8 mouse cellular contexts compared by ENCODE assay signal in genomic region chr15:102103947-102104555, GRCm38 (mm10). TPM values are rescaled to one million over a fixed set of nuclear protein-coding genes. Genes with fewer than 3 reads are reported as not detected.
DNase-seq lines count a peak whose midpoint lies in the region; ATAC-seq and TF ChIP-seq lines count a peak whose summit lies in the region.

No protein-coding gene starts in this region.

- H3K27ac ChIP-seq in gastrocnemius, adult 2 months = peak overlapping the region; percentile 96
- H3K27ac ChIP-seq in hindbrain, embryonic 15.5 days (replicated peaks) = peak overlapping the region; percentile 41
- H3K27ac ChIP-seq in liver, embryonic 13.5 days = no peak overlapping the region
- peak overlapping the region; percentile 81; the same call in 1 of the 2 replicates for H3K27ac ChIP-seq in neural tube, embryonic 15.5 days (replicated peaks)

- peaks cover 77% of the 10 kb centered on the region for H3K4me1 ChIP-seq in hindbrain, embryonic 15.5 days (replicated peaks)
- peaks cover 92% of the 10 kb centered on the region for H3K4me1 ChIP-seq in liver, embryonic 13.5 days (replicated peaks)
- H3K4me1 ChIP-seq in neural tube, embryonic 15.5 days = peaks cover 90% of the 10 kb centered on the region

- intact Hi-C loops in gastrocnemius, adult 2 months (cut with DNase I) = no loop called here
- intact Hi-C loops in left cerebral cortex, postnatal 14 days (cut with DNase I) = no loop called here

- 24% methylated on average over 12 of the region's 12 CpGs for WGBS in hindbrain, embryonic 15.5 days
- 41% methylated on average over 12 of the region's 12 CpGs for WGBS in liver, embryonic 13.5 days (ENCODE audit: insufficient replicate concordance)
- 25% methylated on average over 12 of the region's 12 CpGs for WGBS in neural tube, embryonic 15.5 days

- H3K36me3 ChIP-seq in hindbrain, embryonic 15.5 days = no peaks in the 10 kb centered on the region
- no peaks in the 10 kb centered on the region; the same call in 1 of the 2 replicates for H3K36me3 ChIP-seq in liver, embryonic 13.5 days
- no peaks in the 10 kb centered on the region for H3K36me3 ChIP-seq in neural tube, embryonic 15.5 days

- H3K4me2 ChIP-seq in hindbrain, embryonic 15.5 days = peak overlapping the region; percentile 88
- H3K4me2 ChIP-seq in liver, embryonic 13.5 days = peak overlapping the region; percentile 42
- peak overlapping the region; percentile 86 for H3K4me2 ChIP-seq in neural tube, embryonic 15.5 days

- no peak for TF ChIP-seq CTCF in gastrocnemius, adult 2 months (IDR thresholded peaks at IDR 0.05)

- no peak for ATAC-seq in hindbrain, embryonic 15.5 days (ENCODE audit: low FRiP score, low read depth)
- no peak for ATAC-seq in liver, embryonic 13.5 days (ENCODE audit: low read depth)
- ATAC-seq in neural tube, embryonic 15.5 days (ENCODE audit: low FRiP score) = no peak

- H3K9me3 ChIP-seq in hindbrain, embryonic 15.5 days = no peaks in the 10 kb centered on the region
- H3K9me3 ChIP-seq in liver, embryonic 13.5 days (replicated peaks) = no peaks in the 10 kb centered on the region
- H3K9me3 ChIP-seq in neural tube, embryonic 15.5 days (replicated peaks) = no peaks in the 10 kb centered on the region

- peak overlapping the region; percentile 87 for H3K4me3 ChIP-seq in gastrocnemius, adult 2 months
- peak overlapping the region; percentile 20; the same call in 1 of the 2 replicates for H3K4me3 ChIP-seq in hindbrain, embryonic 15.5 days
- peak overlapping the region; percentile 40 for H3K4me3 ChIP-seq in liver, embryonic 13.5 days (replicated peaks)
- H3K4me3 ChIP-seq in neural tube, embryonic 15.5 days (replicated peaks) = peak overlapping the region; percentile 32

- peak; percentile 89 for DNase-seq in 3T3-L1 (ENCODE audit: low read depth, low spot score)
- peak; percentile 86 for DNase-seq in adrenal gland, adult 2 months
- peak; percentile 94 for DNase-seq in gastrocnemius, adult 2 months
- no peak for DNase-seq in liver, embryonic 13.5 days
- no peak for DNase-seq in thymus, postnatal 0 days (ENCODE audit: low spot score)
- no peak for DNase-seq in left cerebral cortex, postnatal 14 days (ENCODE audit: low spot score in 2 of 2)

- H3K27me3 ChIP-seq in hindbrain, embryonic 15.5 days = peaks cover 23% of the 10 kb centered on the region
- H3K27me3 ChIP-seq in liver, embryonic 13.5 days = peaks cover 73% of the 10 kb centered on the region
- H3K27me3 ChIP-seq in neural tube, embryonic 15.5 days (replicated peaks) = peaks cover 40% of the 10 kb centered on the region

- no peak overlapping the region for H3K9ac ChIP-seq in hindbrain, embryonic 15.5 days
- no peak overlapping the region for H3K9ac ChIP-seq in liver, embryonic 13.5 days
- peak overlapping the region; percentile 31; the same call in 1 of the 2 replicates for H3K9ac ChIP-seq in neural tube, embryonic 15.5 days (replicated peaks)

RNA-seq across cellular contexts. Expression of gene Tns2, which starts 3.8 kb away (rescaled TPM):
- 10 to 100 TPM; 75.2 to 91.8 TPM for total RNA-seq in adrenal gland, adult 2 months (2021)
- polyA plus RNA-seq in adrenal gland, adult 2 months (2012; rRNA removed) = 101 and 107 TPM in 2 replicates
- 10 to 100 TPM; 39.1 to 44.1 TPM for total RNA-seq in gastrocnemius, adult 2 months (2021)
- polyA plus RNA-seq in hindbrain, embryonic 15.5 days (2015; fragmentation: Nextera tagmentation; extraction: Ambion mirVana) = 9.2 and 9.8 TPM in 2 replicates
- 4.4 and 5.0 TPM in 2 replicates for polyA plus RNA-seq in liver, embryonic 13.5 days (2015; fragmentation: Nextera tagmentation; extraction: Ambion mirVana)
- polyA plus RNA-seq in neural tube, embryonic 15.5 days (2015; fragmentation: Nextera tagmentation; extraction: Ambion mirVana) = 9.8 and 13.7 TPM in 2 replicates
- polyA plus RNA-seq in thymus, postnatal 0 days (2015; fragmentation: Nextera tagmentation; extraction: Ambion mirVana) = 4.4 and 5.2 TPM in 2 replicates
- total RNA-seq in left cerebral cortex, postnatal 14 days (2021) = 10 to 100 TPM; 14.4 to 18.5 TPM

RNA-seq across cellular contexts. Expression of gene Eif4b, which starts 30.5 kb away (rescaled TPM):
- total RNA-seq in adrenal gland, adult 2 months (2021) = 100 to 1,000 TPM; 230 to 238 TPM
- polyA plus RNA-seq in adrenal gland, adult 2 months (2012; rRNA removed) = 28.8 and 43.7 TPM in 2 replicates
- 100 to 1,000 TPM; 187 to 246 TPM for total RNA-seq in gastrocnemius, adult 2 months (2021)
- 77.1 and 79.3 TPM in 2 replicates for polyA plus RNA-seq in hindbrain, embryonic 15.5 days (2015; fragmentation: Nextera tagmentation; extraction: Ambion mirVana)
- 67.5 and 79.6 TPM in 2 replicates for polyA plus RNA-seq in liver, embryonic 13.5 days (2015; fragmentation: Nextera tagmentation; extraction: Ambion mirVana)
- 72.6 and 87.1 TPM in 2 replicates for polyA plus RNA-seq in neural tube, embryonic 15.5 days (2015; fragmentation: Nextera tagmentation; extraction: Ambion mirVana)
- 93.3 and 103 TPM in 2 replicates for polyA plus RNA-seq in thymus, postnatal 0 days (2015; fragmentation: Nextera tagmentation; extraction: Ambion mirVana)
- total RNA-seq in left cerebral cortex, postnatal 14 days (2021) = 100 to 1,000 TPM; 167 to 168 TPM

RNA-seq across cellular contexts. Expression of gene Spryd3, which starts 32.0 kb away (rescaled TPM):
- 10 to 100 TPM; 27.4 to 48.9 TPM for total RNA-seq in adrenal gland, adult 2 months (2021)
- polyA plus RNA-seq in adrenal gland, adult 2 months (2012; rRNA removed) = 38.3 and 48.4 TPM in 2 replicates
- total RNA-seq in gastrocnemius, adult 2 months (2021) = 1 to 10 TPM; 4.4 to 5.8 TPM
- 87.9 and 93.5 TPM in 2 replicates for polyA plus RNA-seq in hindbrain, embryonic 15.5 days (2015; fragmentation: Nextera tagmentation; extraction: Ambion mirVana)
- 13.1 and 13.7 TPM in 2 replicates for polyA plus RNA-seq in liver, embryonic 13.5 days (2015; fragmentation: Nextera tagmentation; extraction: Ambion mirVana)
- polyA plus RNA-seq in neural tube, embryonic 15.5 days (2015; fragmentation: Nextera tagmentation; extraction: Ambion mirVana) = 83.6 and 96.0 TPM in 2 replicates
- 19.1 and 19.9 TPM in 2 replicates for polyA plus RNA-seq in thymus, postnatal 0 days (2015; fragmentation: Nextera tagmentation; extraction: Ambion mirVana)
- 100 to 1,000 TPM; 143 to 152 TPM for total RNA-seq in left cerebral cortex, postnatal 14 days (2021)

RNA-seq across cellular contexts. Expression of gene Igfbp6, which starts 40.1 kb away (rescaled TPM):
- 10 to 100 TPM; 37.7 to 71.0 TPM for total RNA-seq in adrenal gland, adult 2 months (2021)
- polyA plus RNA-seq in adrenal gland, adult 2 months (2012; rRNA removed) = 65.0 and 78.9 TPM in 2 replicates
- total RNA-seq in gastrocnemius, adult 2 months (2021) = 10 to 100 TPM; 34.3 to 87.7 TPM
- polyA plus RNA-seq in hindbrain, embryonic 15.5 days (2015; fragmentation: Nextera tagmentation; extraction: Ambion mirVana) = 3.3 and 5.6 TPM in 2 replicates
- polyA plus RNA-seq in liver, embryonic 13.5 days (2015; fragmentation: Nextera tagmentation; extraction: Ambion mirVana) = 1.1 and 1.2 TPM in 2 replicates
- polyA plus RNA-seq in neural tube, embryonic 15.5 days (2015; fragmentation: Nextera tagmentation; extraction: Ambion mirVana) = 3.2 and 3.5 TPM in 2 replicates
- polyA plus RNA-seq in thymus, postnatal 0 days (2015; fragmentation: Nextera tagmentation; extraction: Ambion mirVana) = 6.8 and 7.5 TPM in 2 replicates
- 10 to 100 TPM; 11.9 to 13.5 TPM for total RNA-seq in left cerebral cortex, postnatal 14 days (2021)

RNA-seq across cellular contexts. Expression of gene Soat2, which starts 46.3 kb away (rescaled TPM):
- total RNA-seq in adrenal gland, adult 2 months (2021) = under 1 TPM; 0.35 to 0.49 TPM
- 0.88 and 0.92 TPM in 2 replicates for polyA plus RNA-seq in adrenal gland, adult 2 months (2012; rRNA removed)
- under 1 TPM in 1 of 2 experiments, not detected in 1; 0.14 TPM for total RNA-seq in gastrocnemius, adult 2 months (2021)
- polyA plus RNA-seq in hindbrain, embryonic 15.5 days (2015; fragmentation: Nextera tagmentation; extraction: Ambion mirVana) = 0.06 and 0.09 TPM in 2 replicates
- 31.0 and 31.3 TPM in 2 replicates for polyA plus RNA-seq in liver, embryonic 13.5 days (2015; fragmentation: Nextera tagmentation; extraction: Ambion mirVana)
- 0.06 and 0.68 TPM in 2 replicates for polyA plus RNA-seq in neural tube, embryonic 15.5 days (2015; fragmentation: Nextera tagmentation; extraction: Ambion mirVana)
- polyA plus RNA-seq in thymus, postnatal 0 days (2015; fragmentation: Nextera tagmentation; extraction: Ambion mirVana) = 1.0 and 1.1 TPM in 2 replicates
- total RNA-seq in left cerebral cortex, postnatal 14 days (2021) = not detected

Comparison
In these comparisons a context has a peak if more than half of its experiments do, and no peak if none do; other contexts are left out.
1. DNase-seq: peak in 3T3-L1 (single experiment), adrenal gland, adult 2 months (single experiment) and gastrocnemius, adult 2 months (single experiment); none in liver, embryonic 13.5 days (single experiment), thymus, postnatal 0 days (single experiment) and left cerebral cortex, postnatal 14 days (0 of 2).
2. H3K4me3 ChIP-seq: peak in every context shown above with its lines; median percentile 87 in gastrocnemius, adult 2 months; 40 in liver, embryonic 13.5 days; 32 in neural tube, embryonic 15.5 days; 20 in hindbrain, embryonic 15.5 days.
3. Peak in every context shown above with its lines, with median percentiles within 50 percentile points of each other: H3K4me2 ChIP-seq.